ENCODE assay signal across 20 mouse cellular contexts in genomic region chr15:85704341-85705012, GRCm38 (mm10). TPM values are rescaled to one million over a fixed set of nuclear protein-coding genes. Genes with fewer than 3 reads are reported as not detected.
A peak's percentile ranks its signal among the peaks of the same experiment; 100 is the strongest.
DNase-seq lines count a peak whose midpoint lies in the region; ATAC-seq lines count a peak whose summit lies in the region.
"Had no signal": no experiment of that assay in that cellular context is flagged by ENCODE, and none has a peak within 500 bp of the region (broad histone marks: within the 10 kb centered on the region; RNA-seq: fewer than 3 reads in every experiment).

No protein-coding gene starts in this region.

- ATAC-seq in hindbrain, embryonic 15.5 days (ENCODE audit: low FRiP score, low read depth): no peak
- ATAC-seq in limb, embryonic 15.5 days (ENCODE audit: insufficient number of reproducible peaks, low FRiP score, low TSS enrichment, low read depth): no peak
- ATAC-seq in neural tube, embryonic 15.5 days (ENCODE audit: low FRiP score): no peak
- ATAC-seq: lung, postnatal 0 days had no signal

- DNase-seq in adrenal gland, postnatal 25 days: peak; percentile 4
- DNase-seq in adrenal gland, postnatal 10 days: no peak
- no peak for DNase-seq in hindbrain, embryonic 10.5 days (ENCODE audit: low spot score)
- no peak for DNase-seq in limb, embryonic 10.5 days (ENCODE audit: low spot score)
- no peak for DNase-seq in embryo, embryonic 11 days
- DNase-seq: gastrocnemius, postnatal 36 days; kidney, adult 9 months; retina, postnatal 1 day had no signal

- no peak overlapping the region for H3K4me2 ChIP-seq in hindbrain, embryonic 15.5 days
- H3K4me2 ChIP-seq in limb, embryonic 15.5 days: no peak overlapping the region
- H3K4me2 ChIP-seq in neural tube, embryonic 15.5 days: no peak overlapping the region
- H3K4me2 ChIP-seq: heart, embryonic 13.5 days; stomach, embryonic 15.5 days had no signal

- H3K9me3 ChIP-seq in hindbrain, embryonic 15.5 days: no peaks in the 10 kb centered on the region
- H3K9me3 ChIP-seq in hindbrain, embryonic 10.5 days: no peaks in the 10 kb centered on the region
- no peaks in the 10 kb centered on the region for H3K9me3 ChIP-seq in limb, embryonic 15.5 days
- H3K9me3 ChIP-seq in limb, embryonic 10.5 days (replicated peaks): no peaks in the 10 kb centered on the region
- H3K9me3 ChIP-seq in neural tube, embryonic 15.5 days (replicated peaks): no peaks in the 10 kb centered on the region
- H3K9me3 ChIP-seq: embryonic facial prominence, embryonic 10.5 days; heart, embryonic 13.5 days; stomach, embryonic 15.5 days had no signal

- peaks cover 33% of the 10 kb centered on the region for H3K36me3 ChIP-seq in hindbrain, embryonic 15.5 days
- no peaks in the 10 kb centered on the region for H3K36me3 ChIP-seq in hindbrain, embryonic 10.5 days
- peaks cover 83% of the 10 kb centered on the region for H3K36me3 ChIP-seq in limb, embryonic 15.5 days
- no peaks in the 10 kb centered on the region for H3K36me3 ChIP-seq in limb, embryonic 10.5 days
- H3K36me3 ChIP-seq in neural tube, embryonic 15.5 days: peaks cover 69% of the 10 kb centered on the region
- H3K36me3 ChIP-seq: embryonic facial prominence, embryonic 10.5 days had no signal

- peaks cover 48% of the 10 kb centered on the region for H3K4me1 ChIP-seq in hindbrain, embryonic 15.5 days (replicated peaks)
- peaks cover 23% of the 10 kb centered on the region for H3K4me1 ChIP-seq in hindbrain, embryonic 10.5 days (replicated peaks)
- H3K4me1 ChIP-seq in limb, embryonic 15.5 days: peaks cover 33% of the 10 kb centered on the region
- H3K4me1 ChIP-seq in limb, embryonic 10.5 days: peaks cover 33% of the 10 kb centered on the region
- peaks cover 57% of the 10 kb centered on the region for H3K4me1 ChIP-seq in neural tube, embryonic 15.5 days

- no peaks in the 10 kb centered on the region for H3K27me3 ChIP-seq in hindbrain, embryonic 15.5 days
- H3K27me3 ChIP-seq in hindbrain, embryonic 10.5 days (ENCODE audit: insufficient read depth, poor library complexity, severe bottlenecking): peaks cover 56% of the 10 kb centered on the region
- H3K27me3 ChIP-seq in limb, embryonic 15.5 days: no peaks in the 10 kb centered on the region
- H3K27me3 ChIP-seq in limb, embryonic 10.5 days (ENCODE audit: low read depth, poor library complexity, severe bottlenecking): peaks cover 12% of the 10 kb centered on the region; the same call in 1 of the 2 replicates
- no peaks in the 10 kb centered on the region for H3K27me3 ChIP-seq in neural tube, embryonic 15.5 days (replicated peaks)
- H3K27me3 ChIP-seq: CH12.LX; heart, embryonic 13.5 days; stomach, embryonic 15.5 days had no signal

- WGBS in hindbrain, embryonic 15.5 days: 83% methylated on average over 8 of the region's 8 CpGs
- 82% methylated on average over 8 of the region's 8 CpGs for WGBS in hindbrain, embryonic 10.5 days
- WGBS in limb, embryonic 15.5 days: 84% methylated on average over 8 of the region's 8 CpGs
- WGBS in limb, embryonic 10.5 days: 86% methylated on average over 8 of the region's 8 CpGs
- 80% methylated on average over 8 of the region's 8 CpGs for WGBS in neural tube, embryonic 15.5 days

- no peak overlapping the region for H3K9ac ChIP-seq in hindbrain, embryonic 15.5 days
- H3K9ac ChIP-seq in limb, embryonic 15.5 days: no peak overlapping the region
- H3K9ac ChIP-seq in neural tube, embryonic 15.5 days (replicated peaks): no peak overlapping the region
- H3K9ac ChIP-seq: heart, embryonic 13.5 days; liver, embryonic 14.5 days; stomach, embryonic 15.5 days had no signal

- no peak overlapping the region for H3K4me3 ChIP-seq in hindbrain, embryonic 15.5 days
- no peak overlapping the region for H3K4me3 ChIP-seq in hindbrain, embryonic 10.5 days
- no peak overlapping the region for H3K4me3 ChIP-seq in limb, embryonic 15.5 days
- H3K4me3 ChIP-seq in limb, embryonic 10.5 days: no peak overlapping the region
- H3K4me3 ChIP-seq in neural tube, embryonic 15.5 days (replicated peaks): no peak overlapping the region
- H3K4me3 ChIP-seq: embryonic facial prominence, embryonic 10.5 days; erythroblast, embryonic 14.5 days; heart, embryonic 13.5 days; stomach, embryonic 15.5 days had no signal

- H3K27ac ChIP-seq in hindbrain, embryonic 15.5 days (replicated peaks): peak overlapping the region; percentile 78
- no peak overlapping the region for H3K27ac ChIP-seq in hindbrain, embryonic 10.5 days
- 0 out of 2 replicates have a peak overlapping the region, but pooled peaks have one; percentile 5 for H3K27ac ChIP-seq in limb, embryonic 15.5 days
- H3K27ac ChIP-seq in limb, embryonic 10.5 days: no peak overlapping the region
- peak overlapping the region; percentile 82 for H3K27ac ChIP-seq in neural tube, embryonic 15.5 days (replicated peaks)
- H3K27ac ChIP-seq: embryonic facial prominence, embryonic 10.5 days; heart, embryonic 13.5 days; liver, embryonic 14.5 days; stomach, embryonic 15.5 days had no signal

RNA-seq across cellular contexts. Expression of gene Ppara, which starts 30.3 kb away (rescaled TPM):
- 28.5 and 42.3 TPM in 2 replicates for total RNA-seq in adrenal gland, postnatal 25 days (2021)
- total RNA-seq in adrenal gland, postnatal 10 days (2021): 100 to 1,000 TPM in 1 of 2 experiments, 10 to 100 TPM in 1; 95.3 to 120 TPM
- polyA plus RNA-seq in hindbrain, embryonic 15.5 days (2015; fragmentation: Nextera tagmentation; extraction: Ambion mirVana): 1.6 and 2.1 TPM in 2 replicates
- polyA plus RNA-seq in hindbrain, embryonic 10.5 days (2016; fragmentation: Nextera tagmentation; extraction: Ambion mirVana): 0.24 and 0.62 TPM in 2 replicates
- polyA plus RNA-seq in limb, embryonic 15.5 days (2015; fragmentation: Nextera tagmentation; extraction: Ambion mirVana): 1.7 and 4.8 TPM in 2 replicates
- polyA plus RNA-seq in limb, embryonic 10.5 days (2016; fragmentation: Nextera tagmentation; extraction: Ambion mirVana): 0.16 and 0.45 TPM in 2 replicates
- polyA plus RNA-seq in neural tube, embryonic 15.5 days (2015; fragmentation: Nextera tagmentation; extraction: Ambion mirVana): 1.5 and 2.0 TPM in 2 replicates
- total RNA-seq: CH12.LX; hematopoietic stem cell, adult 5-6 weeks; megakaryocyte, adult 5-6 weeks had no signal
- polyA plus RNA-seq: erythroblast, embryonic 14.5 days had no signal

Comparison
In these comparisons a context has a peak if more than half of its experiments do, and no peak if none do; other contexts are left out.
1. H3K27ac ChIP-seq: peak in hindbrain, embryonic 15.5 days (single experiment), limb, embryonic 15.5 days (single experiment) and neural tube, embryonic 15.5 days (single experiment); none in hindbrain, embryonic 10.5 days (single experiment) and limb, embryonic 10.5 days (single experiment).